Mouse (Mus musculus): ENCODE measurements around the gene Fmo3.

- no peak for TF ChIP-seq CTCF (IDR thresholded peaks at IDR 0.05; ENCODE audit: insufficient read depth, low read depth, low read length)
- TF ChIP-seq POLR2A (IDR thresholded peaks at IDR 0.05; ENCODE audit: insufficient read depth, low read depth, low read length), result no peak
Observed at GRCm38 (mm10) chr1:162943700-162944099, 40.6 kb downstream of the Fmo3 start.

Measured in olfactory bulb, adult 2 months (tissue).